Mouse (Mus musculus): ENCODE data around the gene Fam120b.
"Not testable (repeated sequence)": the region's sequence is repeated elsewhere in the genome, so short reads cannot be mapped to it uniquely, and the experiment has no call there.

The Fam120b gene

DNA sequence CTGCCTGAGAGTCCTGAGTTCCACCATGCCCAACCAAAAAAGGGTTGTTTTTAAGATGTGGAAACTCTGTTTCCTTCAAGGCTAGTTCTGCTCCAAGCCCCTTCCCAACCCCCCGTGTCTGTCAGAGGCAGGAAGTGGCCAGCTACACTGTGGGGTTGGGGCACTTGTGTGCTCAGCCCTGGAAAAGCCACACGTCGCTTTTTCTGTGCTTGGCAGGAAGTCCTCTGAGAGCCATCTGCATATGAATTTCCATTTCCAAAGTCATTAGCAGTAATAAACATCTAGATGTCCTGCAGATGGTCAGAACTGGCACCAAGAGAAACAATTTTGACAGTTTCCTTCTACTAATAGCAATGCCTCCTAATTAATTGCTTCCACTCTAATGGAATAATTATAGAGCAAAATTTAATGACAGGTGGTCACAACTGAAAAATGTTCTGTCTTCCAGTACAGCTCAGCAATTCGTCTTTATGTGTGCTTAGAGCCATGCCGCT is 35.1 kb downstream of the Fam120b start:
- DNase-seq (ENCODE audit: extremely low read depth, low read depth), result no peak

DNA sequence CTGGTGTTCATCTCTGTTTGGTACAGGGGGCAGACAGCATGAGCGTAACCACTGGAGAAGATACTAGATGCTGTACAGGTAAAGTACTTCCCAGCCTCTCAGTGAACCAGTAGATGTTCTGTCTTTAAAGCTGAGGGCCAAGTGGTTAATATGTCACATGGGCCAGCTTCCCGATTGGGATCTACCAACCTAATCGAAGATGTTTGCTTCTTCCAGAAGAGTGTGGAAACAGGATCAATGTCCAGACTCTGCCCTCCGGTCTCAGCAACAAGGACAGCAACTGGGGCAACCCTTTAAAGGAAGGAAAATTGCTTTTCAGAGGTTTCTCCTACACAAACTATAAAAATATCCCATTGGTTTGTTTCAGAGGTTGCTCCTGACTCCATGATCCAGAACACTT is 35.5 kb downstream of the Fam120b start:
- no peak for DNase-seq (ENCODE audit: extremely low read depth, low read depth)

DNA sequence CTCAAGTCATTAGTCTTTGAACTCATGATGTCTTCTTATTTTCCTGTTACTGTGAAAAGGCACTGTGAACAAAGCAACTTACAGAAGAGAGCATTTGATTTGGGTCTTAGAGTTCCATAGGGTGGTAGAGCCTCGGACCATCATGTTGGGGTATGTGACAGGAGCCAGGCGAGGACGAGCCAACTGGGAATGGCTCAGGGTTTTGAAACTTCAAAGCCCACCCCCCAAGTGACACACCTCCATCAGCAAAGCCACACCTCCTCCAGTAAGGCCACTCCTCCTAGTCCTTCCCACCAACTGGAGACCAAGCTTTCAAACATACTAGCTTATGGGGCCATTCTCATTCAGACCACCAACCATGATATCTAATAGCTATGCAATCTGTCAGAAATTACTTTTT is 36.0 kb downstream of the Fam120b start:
- no peak for DNase-seq (ENCODE audit: extremely low read depth, low read depth)

DNA sequence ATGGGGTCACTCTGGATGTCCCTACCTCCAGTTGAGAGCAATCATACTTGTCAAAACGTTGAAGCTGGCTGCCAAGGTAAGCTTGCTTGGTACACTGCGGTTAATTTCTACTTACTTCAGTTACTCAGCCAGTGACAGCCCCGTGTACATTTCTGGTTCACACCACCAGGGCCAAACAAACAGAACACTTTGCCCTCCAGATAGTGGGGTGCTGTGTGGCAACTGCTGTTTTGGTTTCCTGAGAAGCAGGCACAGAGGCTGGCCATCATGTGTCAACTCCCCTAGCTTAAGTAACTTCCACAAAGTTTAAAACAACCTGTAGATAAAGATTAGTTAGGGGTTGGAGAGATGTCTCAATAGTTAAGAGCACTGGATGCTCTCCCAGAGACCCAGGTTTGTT is 38.7 kb downstream of the Fam120b start:
- no peak for DNase-seq (ENCODE audit: extremely low read depth, low read depth)

DNA sequence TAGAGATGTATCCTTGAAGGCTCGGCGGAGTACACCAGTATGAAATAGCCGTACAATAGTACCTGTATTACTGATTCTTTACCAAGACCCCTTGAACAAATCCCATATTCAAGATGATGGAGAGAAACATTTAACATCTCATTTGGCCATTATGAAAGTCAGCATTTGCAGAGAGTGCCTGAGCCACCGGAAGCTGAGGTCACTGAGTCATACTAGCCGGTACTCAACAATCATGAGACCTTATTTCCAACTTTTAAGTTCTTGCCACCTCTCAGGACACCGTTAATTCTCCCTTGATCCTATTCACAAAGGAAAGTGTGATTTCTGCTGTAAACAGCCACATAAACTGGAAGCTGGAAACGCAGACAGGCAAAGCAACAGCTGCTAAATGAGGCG is 44.1 kb downstream of the Fam120b start:
- DNase-seq (ENCODE audit: extremely low read depth, low read depth), result no peak

DNA sequence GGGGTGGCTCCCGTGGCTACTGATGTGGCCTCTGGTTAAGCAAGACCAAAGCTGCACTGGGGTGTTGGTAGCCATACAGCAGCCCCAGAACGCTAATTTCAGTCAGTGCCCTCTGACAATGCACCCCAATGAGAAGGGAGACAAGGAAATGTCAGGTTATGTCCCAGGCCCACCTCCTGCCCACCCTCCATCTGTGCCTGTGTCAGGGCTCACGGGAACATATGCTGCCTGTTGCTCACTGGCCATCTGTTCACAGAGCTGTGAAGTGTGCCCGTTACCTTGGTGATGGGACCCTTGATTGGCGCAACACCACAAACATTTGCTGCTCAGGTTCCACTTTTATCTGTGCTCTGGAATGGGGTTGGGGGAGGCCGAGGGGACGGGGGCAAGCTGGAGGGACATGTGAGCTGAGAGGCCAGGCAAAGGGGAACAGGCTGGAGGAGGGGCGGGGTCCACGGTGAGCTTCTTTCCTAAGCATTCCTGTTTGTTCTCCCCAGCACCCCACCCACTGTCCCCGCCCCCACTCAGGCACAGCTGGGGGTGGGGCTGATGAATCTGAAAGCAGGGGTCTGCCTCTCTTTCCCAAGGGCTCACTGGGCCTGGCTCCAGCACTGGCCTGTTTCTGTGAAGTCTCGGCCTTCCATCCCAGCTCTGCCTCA is 44.6 kb downstream of the Fam120b start:
- no peak for DNase-seq (ENCODE audit: extremely low read depth, low read depth)

DNA sequence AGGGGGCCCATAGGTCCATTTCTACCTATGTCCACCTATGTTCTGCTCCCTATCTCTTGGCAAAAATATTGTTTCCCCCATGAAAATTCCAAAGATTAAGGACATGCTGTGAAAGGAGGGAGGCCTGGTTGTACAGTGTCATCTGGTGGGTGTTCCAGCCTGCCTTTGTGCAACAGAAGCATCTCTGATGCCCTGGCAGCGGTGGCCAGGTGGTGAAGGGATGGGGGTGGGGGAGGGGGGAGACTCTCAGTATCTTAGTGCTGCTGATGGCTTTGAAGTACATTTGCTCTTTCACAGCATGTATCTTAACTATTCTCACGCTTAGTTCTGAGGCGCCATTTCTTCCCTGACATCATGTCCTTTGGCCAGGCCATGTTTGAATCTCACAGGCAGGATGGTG is 49.4 kb downstream of the Fam120b start:
- no peak for DNase-seq (ENCODE audit: extremely low read depth, low read depth)

DNA sequence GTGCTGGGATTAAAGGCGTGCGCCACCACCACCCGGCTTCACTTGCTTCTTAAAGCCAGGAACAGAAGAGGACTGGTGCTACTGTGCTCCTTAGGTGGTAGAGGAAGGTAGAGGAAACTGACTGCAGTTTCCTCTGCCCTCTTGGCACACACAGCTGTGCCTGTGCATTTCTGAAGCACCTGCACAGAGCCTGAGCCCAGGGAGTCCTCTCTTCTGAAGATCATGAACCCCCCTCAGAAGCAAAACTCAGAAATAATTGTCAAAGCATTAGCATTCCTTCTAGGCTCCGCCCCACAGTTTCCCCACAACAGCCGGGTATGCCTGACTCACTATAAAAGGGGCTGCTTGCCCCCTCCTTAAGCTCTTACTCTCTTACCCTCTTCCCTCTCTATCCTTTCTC is 51.8 kb downstream of the Fam120b start:
- DNase-seq (ENCODE audit: extremely low read depth, low read depth), result no peak

DNA sequence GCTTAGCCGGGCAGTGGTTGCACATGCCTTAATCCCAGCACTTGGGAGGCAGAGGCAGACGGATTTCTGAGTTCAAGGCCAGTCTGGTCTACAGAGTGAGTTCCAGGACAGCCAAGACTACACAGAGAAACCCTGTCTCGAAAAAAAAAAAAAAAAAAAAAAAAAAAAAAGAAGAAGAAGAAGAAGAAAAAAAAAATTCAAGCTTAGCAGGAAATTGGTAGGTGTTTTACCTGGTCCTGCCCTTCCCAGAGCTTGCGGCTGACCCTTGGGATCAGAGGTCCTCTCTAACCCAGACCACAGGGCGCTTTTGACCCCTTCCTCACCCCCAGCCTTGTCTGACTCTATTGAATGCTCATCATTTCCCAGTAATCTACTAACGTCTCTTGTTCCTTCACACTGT is 53.1 kb downstream of the Fam120b start:
- not testable (repeated sequence) for DNase-seq (ENCODE audit: extremely low read depth, low read depth)

DNA sequence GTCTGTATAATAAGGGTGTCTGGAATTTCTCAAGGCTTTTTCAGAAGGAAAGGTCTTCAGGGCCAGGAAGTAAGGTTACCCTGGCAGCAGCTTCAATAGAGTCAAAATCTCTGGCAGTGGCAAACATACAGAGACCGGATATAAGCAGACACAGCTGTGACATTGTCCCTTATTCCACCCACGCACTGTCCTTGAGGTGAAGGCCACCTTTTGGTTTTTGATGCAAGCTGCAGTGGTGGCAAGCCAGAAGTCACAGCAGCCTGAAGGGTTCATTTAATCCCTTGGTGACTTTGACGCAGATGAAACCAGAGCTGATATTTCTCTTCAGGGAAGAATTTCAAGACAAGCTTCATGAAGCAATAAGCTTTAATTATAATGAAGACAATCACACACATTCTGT is 53.6 kb downstream of the Fam120b start:
- no peak for DNase-seq (ENCODE audit: extremely low read depth, low read depth)

DNA sequence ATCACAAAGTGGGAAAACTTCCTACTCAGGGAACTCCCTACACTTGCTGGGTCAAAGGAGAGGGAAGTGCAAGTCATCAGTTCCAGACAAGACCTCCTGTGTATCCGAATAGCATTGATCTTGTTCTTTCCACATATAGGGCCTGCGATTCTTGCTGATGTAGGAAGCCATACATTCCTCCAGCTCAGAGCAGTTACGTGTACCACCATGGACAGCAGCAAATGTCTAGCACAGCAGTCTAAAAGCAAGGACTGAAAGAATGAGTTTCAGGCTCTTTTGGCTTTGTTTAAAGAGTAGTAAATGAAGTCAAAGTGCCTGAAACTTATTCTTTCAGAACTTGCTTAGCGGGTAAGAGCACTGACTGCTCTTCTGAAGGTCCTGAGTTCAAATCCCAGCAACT is 59.2 kb downstream of the Fam120b start:
- no peak for DNase-seq (ENCODE audit: extremely low read depth, low read depth)

DNA sequence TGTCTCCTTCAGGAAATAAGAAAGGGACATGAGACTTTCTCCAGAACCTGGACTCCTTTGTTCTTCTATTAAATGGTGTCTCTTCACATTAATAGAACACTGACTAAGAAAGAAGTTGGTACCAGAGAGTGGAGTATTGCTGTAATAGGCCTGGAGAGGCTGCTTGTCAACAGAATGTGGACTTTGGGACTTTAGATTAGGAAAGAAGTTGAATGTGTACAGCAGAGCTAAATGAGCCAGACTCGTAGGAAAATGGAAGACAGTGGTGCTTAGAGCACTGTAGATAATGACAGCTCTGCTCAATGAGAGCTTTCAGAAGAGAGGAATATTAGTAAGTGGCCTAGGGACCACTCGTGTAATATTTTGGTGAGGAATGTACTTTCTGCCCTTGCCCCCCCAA is 60.6 kb downstream of the Fam120b start:
- DNase-seq (ENCODE audit: extremely low read depth, low read depth), result no peak

DNA sequence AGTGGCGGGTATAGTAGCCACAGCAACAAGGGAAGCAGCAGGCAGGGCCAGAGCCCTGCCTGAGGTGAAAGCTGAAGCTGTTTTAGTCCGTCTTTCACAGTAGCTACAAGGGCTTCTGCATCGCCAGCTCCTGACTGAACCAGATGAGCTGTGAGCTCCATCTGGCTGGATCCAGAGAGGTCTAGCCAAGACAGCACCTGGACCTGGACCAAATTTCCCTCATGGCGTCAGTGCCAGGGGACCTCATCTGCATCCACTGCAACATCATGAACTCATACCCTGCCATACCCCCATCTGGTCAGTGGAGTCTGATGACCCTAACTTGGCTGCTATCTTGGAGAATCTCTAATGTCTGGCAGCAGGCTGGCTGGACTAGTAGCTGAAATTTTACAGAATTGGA is 63.8 kb downstream of the Fam120b start:
- DNase-seq (ENCODE audit: extremely low read depth, low read depth), result no peak

DNA sequence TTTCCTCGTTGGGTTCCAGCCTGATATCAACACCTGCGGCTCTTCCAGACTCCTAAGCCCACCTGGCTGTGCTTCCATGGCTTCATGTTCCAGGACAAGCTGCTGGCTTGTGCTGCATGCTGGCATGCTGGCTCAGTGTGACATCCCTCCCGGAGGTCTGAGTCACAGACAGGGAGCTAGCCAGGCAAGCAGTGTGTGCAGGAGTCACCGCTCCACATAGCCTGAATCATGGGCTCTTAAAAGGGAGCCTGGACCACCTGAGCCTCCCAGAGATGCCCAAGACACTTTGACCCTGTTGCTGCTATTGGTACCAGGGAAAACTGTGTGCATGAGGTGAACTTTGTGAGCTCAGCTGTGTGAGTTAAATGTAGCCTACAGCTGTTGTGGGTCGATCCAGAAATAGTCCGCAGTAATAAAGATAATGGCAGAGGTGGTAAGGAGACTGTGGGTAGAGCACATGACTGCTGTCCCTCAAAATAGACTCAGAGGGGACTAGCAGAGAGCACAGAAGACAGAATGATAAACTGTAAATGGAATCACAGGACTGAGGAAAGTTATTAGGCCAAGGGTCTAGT is 66.0 kb downstream of the Fam120b start:
- no peak for DNase-seq (ENCODE audit: extremely low read depth, low read depth)

DNA sequence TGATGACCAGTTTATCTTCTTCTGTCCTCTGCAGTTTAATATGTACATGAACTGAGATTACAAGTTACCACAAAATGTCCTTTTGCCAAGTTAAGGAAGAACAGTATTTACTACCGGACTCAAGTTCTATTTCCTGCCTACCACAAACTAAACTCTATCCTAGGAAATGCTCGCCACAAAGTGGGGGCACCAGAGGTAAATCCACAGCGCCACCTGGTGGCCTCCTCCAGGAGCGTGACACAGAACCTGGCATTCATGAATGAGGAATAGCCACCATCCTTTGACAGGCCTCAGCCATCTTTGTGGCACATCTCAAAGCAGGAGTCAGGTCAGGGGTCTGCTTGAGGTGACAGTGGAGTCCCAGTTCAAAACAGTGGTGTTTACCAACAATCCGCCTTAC is 71.7 kb downstream of the Fam120b start:
- DNase-seq (ENCODE audit: extremely low read depth, low read depth), result peak; percentile 44

DNA sequence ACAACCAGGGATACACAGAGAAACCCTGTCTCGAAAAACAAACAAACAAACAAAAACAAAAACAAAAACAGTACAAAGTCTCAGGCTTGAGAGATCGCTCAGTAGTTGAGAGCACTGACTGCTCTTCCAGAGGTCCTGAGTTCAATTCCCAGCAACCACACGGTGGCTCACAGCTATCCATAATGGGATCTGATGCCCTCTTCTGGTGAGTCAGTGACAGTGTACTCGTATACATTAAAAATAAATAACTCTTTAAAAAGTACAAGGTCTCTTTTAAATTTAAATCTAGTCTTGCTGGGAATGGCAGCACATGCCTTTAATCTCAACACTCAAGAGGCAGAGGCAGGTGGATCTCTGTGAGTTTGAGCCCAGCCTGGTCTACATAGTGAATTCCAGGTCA is 76.7 kb downstream of the Fam120b start:
- no peak for DNase-seq (ENCODE audit: extremely low read depth, low read depth)

Measured in MEL-GATA-1-ER (cell line).